In the genomic region with DNA sequence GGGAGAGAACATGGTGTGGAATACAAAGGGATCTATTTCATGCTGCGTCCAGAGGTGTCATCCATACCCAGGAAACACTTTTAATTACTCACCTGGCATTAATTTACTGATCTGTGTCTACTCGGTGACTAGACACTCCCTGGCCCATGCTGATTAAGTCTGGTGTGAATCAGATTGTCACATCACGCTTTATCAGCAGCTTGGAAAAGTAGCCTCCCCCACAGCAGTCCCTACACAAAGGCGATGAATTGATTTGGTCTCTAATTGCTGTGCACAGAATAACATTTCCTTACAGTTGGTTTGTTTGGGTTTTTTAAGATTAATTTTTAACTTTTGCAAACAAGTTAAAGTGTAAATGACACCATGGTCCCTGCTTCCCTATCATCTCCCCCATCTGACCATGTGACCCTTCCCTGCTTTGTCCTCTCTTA, we compare ENCODE assay signal across 14 mouse cellular contexts.
A peak's percentile ranks its signal among the peaks of the same experiment; 100 is the strongest.
DNase-seq lines count a peak whose midpoint lies in the region; ATAC-seq and TF ChIP-seq lines count a peak whose summit lies in the region.
"Had no signal": no experiment of that assay in that cellular context is flagged by ENCODE, and none has a peak within 500 bp of the region (broad histone marks: within the 10 kb centered on the region; RNA-seq: fewer than 3 reads in every experiment).

No protein-coding gene starts in this region.

- TF ChIP-seq CTCF in liver, postnatal 0 days (IDR thresholded peaks at IDR 0.05; ENCODE audit: low read depth), result no peak

- no peak overlapping the region for H3K4me3 ChIP-seq in forebrain, embryonic 11.5 days (ENCODE audit: low read depth, low read length)
- no peak overlapping the region for H3K4me3 ChIP-seq in hindbrain, embryonic 15.5 days
- no peak overlapping the region for H3K4me3 ChIP-seq in neural tube, embryonic 11.5 days (ENCODE audit: low read depth, low read length)
- H3K4me3 ChIP-seq in liver, postnatal 0 days (ENCODE audit: low read depth, low read length), result no peak overlapping the region
- H3K4me3 ChIP-seq in intestine, embryonic 16.5 days (ENCODE audit: low read length), result no peak overlapping the region
- H3K4me3 ChIP-seq: embryonic facial prominence, embryonic 13.5 days; intestine, embryonic 15.5 days had no signal

- no peaks in the 10 kb centered on the region for H3K9me3 ChIP-seq in forebrain, embryonic 11.5 days (ENCODE audit: control insufficient read depth, low read length)
- H3K9me3 ChIP-seq in hindbrain, embryonic 15.5 days, result no peaks in the 10 kb centered on the region
- H3K9me3 ChIP-seq in neural tube, embryonic 11.5 days (ENCODE audit: control insufficient read depth, low read length), result no peaks in the 10 kb centered on the region
- no peaks in the 10 kb centered on the region for H3K9me3 ChIP-seq in liver, postnatal 0 days (ENCODE audit: low read length)
- no peaks in the 10 kb centered on the region for H3K9me3 ChIP-seq in intestine, embryonic 16.5 days (ENCODE audit: control insufficient read depth, low read length)
- H3K9me3 ChIP-seq: embryonic facial prominence, embryonic 13.5 days; intestine, embryonic 15.5 days had no signal

- WGBS in forebrain, embryonic 11.5 days, result 9% methylated on average over 4 of the region's 4 CpGs
- WGBS in hindbrain, embryonic 15.5 days, result 10% methylated on average over 4 of the region's 4 CpGs
- WGBS in neural tube, embryonic 11.5 days, result 28% methylated on average over 4 of the region's 4 CpGs
- 63% methylated on average over 4 of the region's 4 CpGs for WGBS in liver, postnatal 0 days (ENCODE audit: insufficient replicate concordance)
- 55% methylated on average over 4 of the region's 4 CpGs for WGBS in intestine, embryonic 16.5 days

- H3K27me3 ChIP-seq in forebrain, embryonic 11.5 days (ENCODE audit: control insufficient read depth, insufficient read depth, low read length), result no peaks in the 10 kb centered on the region
- no peaks in the 10 kb centered on the region for H3K27me3 ChIP-seq in hindbrain, embryonic 15.5 days
- H3K27me3 ChIP-seq in neural tube, embryonic 11.5 days (ENCODE audit: control insufficient read depth, insufficient read depth, low read length), result no peaks in the 10 kb centered on the region
- no peaks in the 10 kb centered on the region for H3K27me3 ChIP-seq in liver, postnatal 0 days (ENCODE audit: insufficient read depth, low read length)
- H3K27me3 ChIP-seq in intestine, embryonic 16.5 days (replicated peaks; ENCODE audit: control insufficient read depth, insufficient read depth, low read length), result no peaks in the 10 kb centered on the region
- H3K27me3 ChIP-seq: embryonic facial prominence, embryonic 13.5 days; intestine, embryonic 15.5 days had no signal

- H3K4me1 ChIP-seq in forebrain, embryonic 11.5 days (replicated peaks; ENCODE audit: control insufficient read depth, insufficient read depth, low read length), result peaks cover 22% of the 10 kb centered on the region
- H3K4me1 ChIP-seq in hindbrain, embryonic 15.5 days (replicated peaks), result peaks cover 31% of the 10 kb centered on the region
- peaks cover 7% of the 10 kb centered on the region for H3K4me1 ChIP-seq in neural tube, embryonic 11.5 days (ENCODE audit: control insufficient read depth, insufficient read depth, low read length)
- no peaks in the 10 kb centered on the region for H3K4me1 ChIP-seq in liver, postnatal 0 days (ENCODE audit: insufficient read depth)
- peaks cover 5% of the 10 kb centered on the region; the same call in 1 of the 2 replicates for H3K4me1 ChIP-seq in intestine, embryonic 16.5 days (ENCODE audit: control insufficient read depth, insufficient read depth, low read length)
- H3K4me1 ChIP-seq: intestine, embryonic 15.5 days had no signal

- H3K9ac ChIP-seq in forebrain, embryonic 11.5 days (ENCODE audit: low read length), result peak overlapping the region; percentile 29; the same call in 1 of the 2 replicates
- H3K9ac ChIP-seq in hindbrain, embryonic 15.5 days, result no peak overlapping the region
- no peak overlapping the region for H3K9ac ChIP-seq in neural tube, embryonic 11.5 days (ENCODE audit: low read length)
- no peak overlapping the region for H3K9ac ChIP-seq in liver, postnatal 0 days (replicated peaks)
- H3K9ac ChIP-seq in intestine, embryonic 16.5 days (ENCODE audit: low read depth, low read length), result no peak overlapping the region
- H3K9ac ChIP-seq: embryonic facial prominence, embryonic 13.5 days; intestine, embryonic 15.5 days; lung, embryonic 14.5 days had no signal

- H3K27ac ChIP-seq in forebrain, embryonic 11.5 days (ENCODE audit: low read depth, low read length), result peak overlapping the region; percentile 96
- peak overlapping the region; percentile 95 for H3K27ac ChIP-seq in hindbrain, embryonic 15.5 days (replicated peaks)
- H3K27ac ChIP-seq in neural tube, embryonic 11.5 days (ENCODE audit: low read depth, low read length), result peak overlapping the region; percentile 79
- H3K27ac ChIP-seq in liver, postnatal 0 days (ENCODE audit: low read depth), result no peak overlapping the region
- no peak overlapping the region for H3K27ac ChIP-seq in intestine, embryonic 16.5 days (ENCODE audit: low read length)
- H3K27ac ChIP-seq: embryonic facial prominence, embryonic 13.5 days; intestine, embryonic 15.5 days had no signal

- no peak for TF ChIP-seq EP300 in liver, postnatal 0 days (IDR thresholded peaks at IDR 0.05; ENCODE audit: low read depth)

- DNase-seq in embryo, embryonic 10 days (ENCODE audit: low spot score), result peak; percentile 25
- DNase-seq in forebrain, embryonic 11.5 days (ENCODE audit: low spot score), result peak; percentile 51
- DNase-seq in neural tube, embryonic 11.5 days (ENCODE audit: low spot score), result peak; percentile 40
- DNase-seq in liver, postnatal 0 days, result no peak
- no peak for DNase-seq in MN1 (ENCODE audit: low spot score)
- no peak for DNase-seq in adrenal gland, postnatal 4 days (ENCODE audit: low spot score in 2 of 2)
- DNase-seq: adrenal gland, postnatal 36 days; cerebellum, adult 18-20 months; layer of hippocampus, adult 9-11 months had no signal

- ATAC-seq in forebrain, embryonic 11.5 days (replicated peaks; ENCODE audit: low FRiP score), result peak; percentile 22; the same call in 1 of the 2 replicates
- ATAC-seq in hindbrain, embryonic 15.5 days (ENCODE audit: low FRiP score, low read depth), result peak; percentile 2; the same call in 1 of the 2 replicates
- ATAC-seq in neural tube, embryonic 11.5 days (ENCODE audit: insufficient read depth, low FRiP score, low TSS enrichment), result no peak
- no peak for ATAC-seq in liver, postnatal 0 days
- ATAC-seq in intestine, embryonic 16.5 days, result no peak

- H3K36me3 ChIP-seq in forebrain, embryonic 11.5 days (ENCODE audit: control insufficient read depth, insufficient read depth, low read length), result no peaks in the 10 kb centered on the region
- H3K36me3 ChIP-seq in hindbrain, embryonic 15.5 days, result no peaks in the 10 kb centered on the region
- no peaks in the 10 kb centered on the region for H3K36me3 ChIP-seq in neural tube, embryonic 11.5 days (ENCODE audit: control insufficient read depth, insufficient read depth, low read length)
- H3K36me3 ChIP-seq in liver, postnatal 0 days (replicated peaks; ENCODE audit: insufficient read depth, low read length), result no peaks in the 10 kb centered on the region
- no peaks in the 10 kb centered on the region for H3K36me3 ChIP-seq in intestine, embryonic 16.5 days (ENCODE audit: control insufficient read depth, insufficient read depth, low read length)
- H3K36me3 ChIP-seq: embryonic facial prominence, embryonic 13.5 days; intestine, embryonic 15.5 days had no signal

- peak overlapping the region; percentile 33; the same call in 1 of the 2 replicates for H3K4me2 ChIP-seq in forebrain, embryonic 11.5 days (ENCODE audit: low read depth, low read length, severe bottlenecking)
- H3K4me2 ChIP-seq in hindbrain, embryonic 15.5 days, result peak overlapping the region; percentile 35; the same call in 1 of the 2 replicates
- H3K4me2 ChIP-seq in neural tube, embryonic 11.5 days (ENCODE audit: low read depth), result no peak overlapping the region; the same call in 1 of the 2 replicates
- no peak overlapping the region for H3K4me2 ChIP-seq in liver, postnatal 0 days (ENCODE audit: low read depth, low read length)
- H3K4me2 ChIP-seq in intestine, embryonic 16.5 days (ENCODE audit: low read depth, low read length), result no peak overlapping the region
- H3K4me2 ChIP-seq: embryonic facial prominence, embryonic 13.5 days; intestine, embryonic 15.5 days; lung, embryonic 14.5 days had no signal

Comparison
In these comparisons a context has a peak if more than half of its experiments do, and no peak if none do; other contexts are left out.
1. DNase-seq: peak in embryo, embryonic 10 days (single experiment), forebrain, embryonic 11.5 days (single experiment) and neural tube, embryonic 11.5 days (single experiment); none in liver, postnatal 0 days (single experiment), MN1 (single experiment) and adrenal gland, postnatal 4 days (0 of 2).
2. ATAC-seq: peak in forebrain, embryonic 11.5 days (single experiment) and hindbrain, embryonic 15.5 days (single experiment); none in neural tube, embryonic 11.5 days (single experiment), liver, postnatal 0 days (single experiment) and intestine, embryonic 16.5 days (single experiment).
3. H3K27ac ChIP-seq: peak in forebrain, embryonic 11.5 days (single experiment), hindbrain, embryonic 15.5 days (single experiment) and neural tube, embryonic 11.5 days (single experiment); none in liver, postnatal 0 days (single experiment) and intestine, embryonic 16.5 days (single experiment).
4. H3K4me2 ChIP-seq: peak in forebrain, embryonic 11.5 days (single experiment) and hindbrain, embryonic 15.5 days (single experiment); none in neural tube, embryonic 11.5 days (single experiment), liver, postnatal 0 days (single experiment) and intestine, embryonic 16.5 days (single experiment).